Mouse (Mus musculus): Measurements from ENCODE around the gene Thoc6.

Gene Thoc6

DNA sequence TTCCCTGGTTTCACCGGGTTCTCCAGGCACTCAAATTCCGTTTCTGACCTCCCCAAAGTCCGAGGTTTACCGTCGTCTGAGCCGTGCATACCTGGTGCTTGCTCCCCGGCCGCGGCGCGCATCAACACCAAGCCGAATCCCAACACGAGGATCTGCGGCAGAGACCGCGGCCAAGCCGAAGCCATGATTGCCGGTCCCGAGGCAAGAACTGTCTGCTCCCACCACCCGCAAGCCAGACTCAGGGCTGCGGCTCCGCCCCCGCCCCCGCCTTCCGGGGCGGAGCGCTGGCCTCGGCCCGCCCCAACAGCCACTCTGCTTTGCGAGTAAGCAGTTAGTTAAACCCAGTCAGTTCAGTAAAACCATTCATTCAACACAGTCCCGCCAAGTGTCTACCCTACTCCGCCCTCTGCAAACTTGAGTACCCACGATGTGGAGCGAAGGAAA lies 3.6 kb upstream of the Thoc6 start, which contains the start of gene Tnfrsf12a:
Gene Tnfrsf12a, minus strand, starts transcription at position 233 of the 444 bp plus-strand sequence.
- peak; percentile 90 for DNase-seq (ENCODE audit: low spot score)

DNA sequence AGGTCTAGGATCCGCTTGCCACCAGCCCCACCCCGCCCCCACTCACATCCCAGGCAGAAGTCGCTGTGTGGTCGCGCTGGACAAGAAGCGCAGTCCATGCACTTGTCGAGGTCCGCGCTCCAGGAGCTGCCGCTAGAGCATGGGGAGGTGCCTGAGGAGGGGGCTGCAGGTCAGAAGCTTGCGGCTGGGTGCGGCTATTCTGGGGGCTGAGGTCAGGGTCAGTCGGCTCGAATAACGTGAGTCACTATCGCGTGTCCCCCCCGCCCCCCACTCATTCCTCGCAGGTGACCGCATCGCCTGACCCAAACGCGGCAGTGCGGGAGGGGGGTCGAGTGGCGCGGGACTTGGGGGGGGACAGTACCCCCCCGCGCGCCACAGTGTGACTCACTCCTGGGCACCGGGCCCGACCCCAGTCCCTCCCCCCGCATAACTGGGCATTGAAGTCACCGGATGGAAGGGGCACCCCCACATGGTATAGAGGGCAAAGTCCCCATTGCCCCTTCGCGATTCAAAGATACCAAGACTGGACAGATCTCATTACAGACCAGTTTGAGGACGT lies 2.9 kb upstream of the Thoc6 start:
- DNase-seq (ENCODE audit: low spot score): peak; percentile 69

DNA sequence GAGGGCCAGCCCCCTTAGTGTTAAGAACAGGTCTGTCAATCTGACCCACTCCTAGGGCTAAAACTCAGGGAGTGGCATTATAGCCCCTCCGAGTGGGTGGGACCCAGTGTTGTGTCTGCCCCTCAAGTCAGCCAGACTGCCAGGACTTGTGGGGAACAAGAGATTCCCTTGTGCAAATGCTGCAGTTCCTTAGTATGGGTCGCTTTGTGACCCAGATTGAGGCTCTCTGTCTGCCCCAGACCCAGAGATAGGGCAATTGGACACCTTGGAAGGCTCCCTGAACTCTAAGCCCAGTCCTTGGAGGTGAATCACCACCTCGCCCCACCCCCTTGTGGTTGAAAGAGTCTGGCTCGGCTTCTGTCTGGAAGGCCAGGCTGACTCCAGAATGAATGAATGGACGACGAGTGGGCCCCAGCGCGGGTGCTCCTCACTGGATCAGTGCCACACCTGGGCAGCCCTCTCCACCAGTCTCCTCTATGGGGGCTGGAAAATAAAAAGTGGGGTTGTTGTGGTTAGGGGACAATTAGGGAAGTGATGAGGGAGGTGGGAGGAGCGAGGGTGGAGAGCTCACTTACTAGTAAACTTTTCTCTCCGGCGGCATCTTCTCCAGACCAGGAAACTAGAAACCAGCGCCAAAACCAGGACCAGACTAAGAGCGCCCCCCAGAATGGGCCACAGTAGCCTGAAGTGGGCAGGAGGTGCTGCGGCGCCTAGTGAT lies 2.0 kb upstream of the Thoc6 start:
- peak; percentile 81 for DNase-seq (ENCODE audit: low spot score)

DNA sequence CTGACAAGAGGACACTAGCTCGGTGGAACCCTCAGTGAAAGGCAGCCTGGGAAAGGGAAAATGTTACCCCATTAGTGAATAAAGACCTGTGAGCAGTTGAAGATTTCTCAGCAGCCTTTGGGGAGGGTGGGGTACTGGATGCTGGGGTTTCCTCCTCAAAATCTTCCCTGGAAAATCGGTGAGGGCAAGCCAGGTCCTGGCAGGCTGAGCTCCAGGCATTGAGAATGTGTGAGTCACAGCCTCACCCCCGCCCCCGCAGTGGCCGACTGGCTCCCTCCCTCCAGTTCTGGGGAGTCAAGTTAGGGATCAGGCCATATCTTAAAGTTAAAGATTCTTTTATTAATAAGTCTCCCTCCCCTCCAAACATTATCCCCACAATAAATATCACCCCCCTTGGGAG lies 1.4 kb upstream of the Thoc6 start:
- DNase-seq (ENCODE audit: low spot score): peak; percentile 49

DNA sequence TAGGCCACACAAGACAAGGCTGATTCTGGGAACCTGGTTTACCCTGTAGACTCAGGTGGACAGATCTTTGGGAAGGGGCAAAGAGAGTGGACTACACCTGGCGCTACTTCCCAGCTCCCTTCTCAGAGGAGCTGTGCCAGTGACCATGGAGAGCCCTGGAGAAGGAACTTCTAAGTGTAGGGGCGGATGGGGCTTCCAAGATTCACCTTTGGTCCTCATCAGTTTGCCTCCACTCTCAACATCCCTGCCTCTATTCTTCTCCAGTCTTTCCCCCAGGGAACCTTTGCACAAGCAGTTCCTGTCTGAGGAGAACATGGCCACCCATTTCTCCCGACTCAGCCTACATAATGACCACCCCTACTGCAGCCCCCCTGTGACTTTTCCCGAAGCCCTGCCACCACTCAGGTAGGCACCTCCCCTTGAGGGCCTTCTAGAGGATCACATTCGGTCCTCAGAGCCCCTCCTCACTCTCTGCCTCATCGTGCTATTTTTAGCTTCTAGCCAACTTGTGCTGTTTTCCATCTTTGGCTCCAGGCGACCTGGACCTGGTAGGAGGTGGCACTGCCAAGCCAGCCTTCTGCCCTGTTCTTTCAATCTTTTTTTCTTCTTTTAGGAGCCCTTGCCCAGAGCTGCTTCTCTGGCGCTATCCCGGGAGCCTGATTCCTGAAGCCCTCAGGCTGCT lies 730 bp upstream of the Thoc6 start:
- DNase-seq (ENCODE audit: low spot score): peak; percentile 67

DNA sequence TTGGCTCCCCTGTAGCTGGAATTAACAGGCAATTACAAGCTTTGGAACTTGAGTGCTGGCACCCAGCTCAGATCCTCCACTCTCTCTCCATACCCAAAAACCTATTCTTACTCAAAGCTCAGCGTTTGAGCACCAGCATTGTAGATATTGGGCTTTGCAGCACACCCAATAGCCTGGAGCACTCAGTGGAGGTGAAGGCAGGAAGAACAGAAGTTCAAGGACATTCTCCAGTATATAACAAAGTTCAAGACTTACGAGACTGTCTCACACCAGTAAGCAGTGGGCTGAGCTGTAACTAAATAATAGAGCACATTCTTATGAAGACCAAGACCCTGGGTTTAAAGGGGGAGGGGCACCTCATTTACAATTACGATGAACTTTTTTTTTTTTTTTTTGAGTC lies 921 bp downstream of the Thoc6 start:
- DNase-seq (ENCODE audit: low spot score): no peak

DNA sequence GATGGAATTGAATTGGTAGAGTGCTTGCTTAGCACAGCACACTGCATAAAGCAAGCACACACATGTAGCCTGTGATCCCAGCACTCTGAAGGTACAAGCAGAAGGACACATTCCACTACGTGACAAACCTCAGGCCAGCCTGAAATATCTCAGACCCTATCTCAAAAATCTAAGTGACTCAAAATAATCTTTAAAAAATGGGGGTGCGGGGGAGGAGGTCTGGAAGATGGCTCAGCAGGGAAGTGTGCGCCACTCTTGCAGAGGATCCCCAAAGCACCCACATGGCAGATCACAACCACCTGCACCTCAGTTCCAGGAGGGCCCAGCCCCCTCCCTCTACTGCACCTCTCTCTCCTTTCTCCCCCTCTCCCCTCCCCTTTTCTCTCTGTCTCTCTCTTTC lies 2.2 kb downstream of the Thoc6 start:
- no peak for DNase-seq (ENCODE audit: low spot score)

DNA sequence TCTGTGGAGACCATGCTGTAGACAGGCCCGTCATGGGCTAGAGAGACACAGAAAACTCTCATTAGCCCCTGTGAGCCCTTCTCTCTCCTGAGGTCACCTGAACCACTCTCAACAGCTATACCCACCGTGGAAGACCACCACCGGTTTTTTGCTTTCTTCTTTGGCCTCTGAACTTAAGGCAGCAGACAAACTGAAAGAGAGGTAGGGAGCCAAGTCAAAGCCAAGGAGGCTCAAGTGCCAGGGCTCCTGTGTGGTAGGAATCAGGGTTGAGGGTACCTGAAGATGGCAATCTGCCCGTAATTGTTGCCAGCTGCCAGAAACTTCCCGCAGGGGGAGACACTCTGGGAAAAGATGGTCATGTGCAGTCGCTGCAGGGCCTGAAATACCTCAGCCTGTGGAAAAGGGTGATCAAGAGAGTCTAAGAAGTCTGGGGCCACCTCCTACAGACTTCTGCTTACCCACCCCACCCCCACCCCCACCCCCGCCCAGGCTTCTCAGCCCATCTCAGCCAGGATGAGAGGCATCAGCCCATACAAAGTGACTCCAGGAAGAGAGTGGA lies 3.1 kb downstream of the Thoc6 start:
- no peak for DNase-seq (ENCODE audit: low spot score)

DNA sequence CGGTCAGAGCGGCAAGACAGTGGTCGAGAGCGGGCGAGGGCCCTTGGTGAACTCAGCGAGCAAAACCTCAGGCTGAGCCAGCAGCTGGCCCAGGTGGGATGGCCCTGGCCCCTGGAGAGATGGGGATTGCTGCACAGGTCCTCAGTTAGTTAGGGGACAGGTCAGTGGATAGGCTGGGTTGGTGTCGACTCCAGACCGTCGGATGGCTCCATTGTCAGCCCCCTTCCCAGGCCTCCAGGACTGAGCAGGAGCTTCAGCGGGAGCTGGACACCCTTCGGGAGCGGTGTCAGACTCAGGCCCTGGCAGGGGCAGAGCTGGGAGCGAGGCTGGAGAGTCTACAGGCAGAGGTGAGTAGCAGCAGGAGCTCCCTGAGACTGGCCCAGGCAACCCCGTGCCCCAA lies 8.2 kb downstream of the Thoc6 start:
- DNase-seq (ENCODE audit: low spot score): no peak

DNA sequence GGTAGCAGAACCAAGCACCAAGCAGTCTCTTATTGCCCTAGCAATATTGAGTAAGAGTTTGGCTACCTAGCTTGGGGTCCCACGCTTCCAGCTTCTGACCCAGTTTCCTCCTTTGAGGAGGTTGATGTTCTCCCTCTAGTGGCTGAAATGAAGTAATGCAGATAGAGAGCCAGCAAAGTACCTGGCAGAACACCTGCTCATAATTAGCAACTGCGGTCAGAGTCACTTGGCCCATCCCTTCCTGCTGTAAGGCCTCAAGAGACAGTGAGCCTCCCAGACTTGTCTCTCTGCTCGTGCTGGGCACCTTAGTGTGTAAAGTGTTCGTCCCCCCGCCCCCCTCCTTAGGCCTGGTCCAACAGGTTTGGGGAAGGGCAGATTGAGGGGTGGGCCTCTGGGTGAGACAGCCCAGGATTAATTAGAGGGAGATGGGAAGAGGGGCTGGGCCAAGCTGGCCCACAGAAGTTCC lies 9.1 kb downstream of the Thoc6 start:
- peak; percentile 51 for DNase-seq (ENCODE audit: low spot score)

DNA sequence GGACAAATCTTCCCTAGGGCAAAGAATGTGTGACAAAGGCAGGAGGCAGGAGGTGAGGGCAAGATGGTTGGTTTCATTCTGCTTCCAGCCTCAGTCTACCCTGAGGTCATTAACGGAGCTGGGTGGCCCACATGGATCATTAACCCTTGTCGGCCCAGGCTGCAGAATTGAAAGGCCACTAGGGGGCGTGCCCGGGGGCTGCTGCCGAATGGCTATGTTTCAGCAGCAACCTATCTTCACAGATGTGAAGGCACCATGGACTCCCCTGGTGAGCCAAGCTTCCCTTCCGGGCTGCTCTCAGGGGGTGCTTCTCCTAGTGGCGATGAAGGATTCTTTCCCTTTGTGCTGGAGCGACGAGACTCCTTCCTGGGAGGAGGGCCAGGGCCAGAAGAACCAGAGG lies 12.2 kb downstream of the Thoc6 start:
- DNase-seq (ENCODE audit: low spot score): no peak

DNA sequence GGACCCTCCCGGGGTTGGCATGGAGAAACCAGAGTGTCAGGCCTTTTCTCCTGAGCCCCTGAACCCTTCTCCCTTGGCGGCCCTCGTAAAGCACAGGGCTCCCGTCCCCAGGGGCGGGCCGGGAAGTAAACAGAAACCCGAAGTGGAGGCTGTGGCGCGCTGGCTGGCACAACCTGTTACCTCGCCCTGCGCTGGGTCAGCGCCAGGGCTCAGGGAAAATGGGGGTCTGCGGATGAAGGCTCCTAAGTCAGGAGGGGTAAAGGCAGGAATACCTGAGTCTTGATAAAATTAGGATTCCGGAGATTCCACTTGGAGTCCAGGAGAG lies 12.8 kb downstream of the Thoc6 start:
- DNase-seq (ENCODE audit: low spot score): no peak

DNA sequence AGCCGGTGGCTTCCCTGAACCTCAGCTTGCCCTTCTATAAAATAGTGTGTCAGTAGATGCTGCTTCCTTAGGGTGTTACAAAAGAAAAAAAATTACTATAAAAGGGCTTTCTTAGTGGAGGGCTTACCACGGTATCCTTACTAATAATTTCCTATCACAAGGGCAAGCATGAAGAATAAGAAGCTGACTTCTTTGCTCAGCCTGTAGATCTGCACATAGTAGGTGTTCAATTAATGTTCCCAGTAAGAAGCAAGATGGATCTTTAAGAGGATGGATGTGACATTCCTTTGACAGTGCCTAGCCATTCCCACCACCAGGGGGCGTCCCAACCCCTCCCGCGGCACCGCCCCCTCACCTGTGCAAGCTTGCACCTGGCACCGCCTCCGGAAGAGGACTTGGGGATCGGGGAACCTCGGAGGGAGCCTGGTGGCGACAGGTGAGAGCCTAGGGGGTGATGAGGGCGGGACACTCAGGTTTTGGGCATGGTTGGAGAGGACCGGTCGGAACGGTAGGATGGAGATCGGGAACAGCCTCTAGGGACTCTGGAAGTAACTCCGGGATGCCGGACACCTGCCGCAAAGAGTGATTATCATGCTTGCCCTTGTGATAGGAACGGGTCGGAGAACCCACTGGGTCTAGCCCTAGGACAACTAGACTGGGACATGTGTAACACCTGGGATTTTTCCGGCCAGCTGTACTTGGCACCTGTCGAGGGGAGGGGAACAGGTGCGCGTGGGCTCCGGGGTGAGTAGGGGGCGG lies 13.4 kb downstream of the Thoc6 start, which contains the start of gene Bicdl2:
Gene Bicdl2, plus strand, starts transcription at position 390 of the 759 bp plus-strand sequence.
- no peak for DNase-seq (ENCODE audit: low spot score)

DNA sequence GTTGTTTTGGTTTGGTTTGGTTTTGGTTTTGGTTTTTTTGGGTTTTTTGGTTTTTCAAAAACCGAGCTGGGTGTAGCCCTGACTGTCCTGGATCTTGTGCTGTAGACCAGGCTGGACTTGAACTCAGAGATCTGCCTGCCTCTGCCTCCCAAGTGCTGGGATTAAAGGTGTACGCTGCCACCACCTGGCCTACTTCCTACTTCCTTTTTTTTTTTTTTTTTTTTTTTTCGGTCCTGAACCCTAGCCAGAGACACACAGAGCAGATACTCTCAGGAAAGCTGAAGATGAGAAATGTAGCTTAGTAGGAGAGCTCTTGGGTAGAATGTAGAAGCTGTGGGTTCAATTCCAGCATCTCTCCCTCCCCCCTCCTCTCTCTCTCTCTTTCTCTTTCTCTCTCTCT lies 15.2 kb downstream of the Thoc6 start:
- DNase-seq (ENCODE audit: low spot score): no peak

DNA sequence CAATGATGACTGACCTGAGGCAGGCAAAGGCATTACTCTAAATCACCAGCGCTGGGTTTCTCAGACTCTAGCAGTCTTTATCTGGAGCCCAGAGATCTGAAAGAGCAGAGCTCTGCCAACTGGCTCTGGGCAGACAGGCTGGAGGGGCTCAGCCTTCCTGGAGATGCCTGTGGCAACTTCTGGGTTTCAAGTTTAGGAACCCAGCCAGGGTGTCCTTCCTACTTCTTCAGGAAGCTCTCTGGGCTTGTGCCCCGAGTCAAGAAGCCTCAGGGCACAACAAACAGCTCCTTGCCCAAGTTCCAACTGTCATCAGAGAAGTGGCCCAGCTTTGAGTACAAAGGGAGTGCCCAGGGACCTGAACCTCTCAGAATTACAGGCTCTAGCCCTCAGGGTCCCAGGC lies 19.3 kb downstream of the Thoc6 start:
- DNase-seq (ENCODE audit: low spot score): no peak

DNA sequence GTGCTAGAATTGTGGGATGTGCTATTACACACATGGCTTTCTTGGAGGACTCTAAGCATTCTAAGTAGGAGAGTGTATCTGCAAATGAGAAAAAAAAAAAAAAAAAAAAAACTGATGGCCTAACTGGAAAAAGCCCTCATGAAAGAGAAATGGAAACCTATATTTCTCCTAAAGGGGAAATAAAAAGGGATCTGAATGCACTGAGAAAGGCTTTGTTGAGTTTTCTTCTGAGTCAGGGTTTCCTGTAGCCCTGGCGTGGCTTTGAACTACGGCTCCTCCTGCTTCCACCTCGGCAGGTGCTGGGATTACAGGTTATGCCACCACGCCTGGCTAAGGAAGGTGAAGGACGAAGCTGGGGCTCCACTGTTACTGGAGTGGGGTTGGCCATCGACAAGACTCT lies 19.7 kb downstream of the Thoc6 start:
- DNase-seq (ENCODE audit: low spot score): no peak

DNA sequence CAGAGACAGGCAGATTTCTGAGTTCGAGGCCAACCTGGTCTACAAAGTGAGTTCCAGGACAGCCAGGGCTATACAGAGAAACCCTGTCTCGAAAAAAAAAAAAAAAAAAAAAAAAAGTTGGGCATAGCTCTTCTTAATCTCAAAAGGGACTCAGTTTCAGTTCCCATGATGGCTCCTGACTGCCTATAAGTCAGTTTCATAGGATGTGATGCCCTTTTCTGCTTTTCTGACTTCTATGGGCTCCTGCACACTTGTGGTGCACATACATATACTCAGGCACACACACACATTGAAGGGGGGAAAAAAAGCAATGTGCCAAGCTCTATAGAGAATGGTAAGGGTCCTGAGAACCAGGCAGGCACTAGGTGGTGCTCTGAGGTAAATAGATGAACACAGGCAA lies 20.4 kb downstream of the Thoc6 start:
- peak; percentile 30 for DNase-seq (ENCODE audit: low spot score)

DNA sequence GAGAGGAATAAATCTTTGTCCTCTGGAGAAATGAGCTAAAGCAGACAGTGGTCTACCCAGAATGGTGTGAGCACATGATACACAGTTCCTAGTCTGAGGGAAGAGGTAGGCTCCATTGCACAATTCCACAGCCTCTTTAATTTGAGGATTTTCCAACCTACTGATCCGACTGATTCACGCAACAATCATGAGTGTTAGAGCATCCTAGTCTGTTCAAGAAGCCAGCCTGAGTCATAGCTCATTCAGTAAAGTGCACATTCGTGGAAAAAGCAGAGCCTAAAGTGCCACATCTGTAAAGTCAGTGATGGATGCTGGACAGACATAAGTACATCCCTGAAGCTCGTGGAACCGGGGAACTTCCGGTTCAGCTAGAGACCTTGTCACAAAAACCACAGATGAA lies 22.3 kb downstream of the Thoc6 start:
- DNase-seq (ENCODE audit: low spot score): no peak

DNA sequence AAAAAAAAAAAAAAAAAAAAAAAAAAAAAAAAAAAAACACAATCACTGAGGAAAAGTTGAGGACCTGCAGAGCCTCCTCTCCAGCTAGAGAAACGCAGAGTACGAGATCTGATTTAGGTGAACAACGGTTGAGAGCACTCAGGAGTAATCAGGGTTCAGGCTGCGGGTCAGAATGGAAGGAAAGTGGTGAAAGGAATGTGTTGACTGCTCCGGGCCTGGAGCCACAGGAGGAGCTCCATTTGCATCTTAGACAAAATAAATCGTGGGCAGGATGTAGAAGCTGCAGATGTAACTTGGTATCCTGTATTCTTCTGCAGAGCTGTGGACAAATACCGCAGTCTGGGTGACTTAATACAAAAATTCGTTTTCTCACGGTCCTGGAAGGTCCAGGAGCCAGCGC lies 27.8 kb downstream of the Thoc6 start:
- DNase-seq (ENCODE audit: low spot score): no peak

DNA sequence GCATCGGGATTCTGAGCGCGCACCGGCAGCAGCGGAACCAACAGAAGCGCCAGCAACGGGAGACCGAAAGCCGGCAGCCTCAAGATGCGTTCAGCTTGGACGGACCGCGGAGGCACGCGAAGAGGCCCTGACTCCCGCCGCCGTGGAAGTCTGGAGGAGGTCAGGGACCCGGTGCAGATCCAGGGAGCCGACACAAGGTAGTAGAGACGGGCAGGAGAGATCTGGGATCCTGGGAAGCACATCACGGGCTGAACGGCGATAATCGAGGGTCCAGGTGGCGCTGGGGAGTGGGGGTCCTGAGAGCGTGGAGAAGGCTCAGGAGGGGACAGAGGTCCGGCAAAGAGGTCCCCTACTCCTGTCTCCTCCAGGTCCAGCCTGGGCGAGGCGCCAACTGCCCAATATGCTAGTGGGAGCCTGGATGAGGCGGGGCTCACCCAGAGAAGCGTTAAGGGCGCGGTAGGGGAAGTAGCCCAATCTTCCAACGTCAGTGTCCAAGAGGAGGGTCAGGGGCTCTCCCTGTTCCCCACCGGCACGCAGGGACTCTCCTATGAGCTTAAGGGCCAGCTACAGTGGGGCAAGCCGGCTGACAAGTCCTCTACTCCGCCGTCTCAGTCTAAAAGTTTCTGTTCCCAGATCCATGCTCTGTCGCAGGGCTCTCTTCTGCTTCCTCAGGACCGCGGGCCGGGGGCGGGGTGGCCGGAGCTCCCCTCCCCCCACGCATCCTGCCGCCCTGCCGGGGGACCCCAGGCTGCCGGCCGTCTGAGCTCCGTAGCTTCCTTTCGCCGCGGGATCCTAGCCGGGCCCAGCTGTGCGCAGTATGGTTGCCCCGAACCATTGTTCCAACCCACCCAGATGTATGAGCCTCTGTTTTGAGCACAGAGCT lies 28.8 kb downstream of the Thoc6 start, which contains the start of gene Mmp25:
Gene Mmp25, minus strand, starts transcription at position 665 of the 883 bp plus-strand sequence.
- no peak for DNase-seq (ENCODE audit: low spot score)

DNA sequence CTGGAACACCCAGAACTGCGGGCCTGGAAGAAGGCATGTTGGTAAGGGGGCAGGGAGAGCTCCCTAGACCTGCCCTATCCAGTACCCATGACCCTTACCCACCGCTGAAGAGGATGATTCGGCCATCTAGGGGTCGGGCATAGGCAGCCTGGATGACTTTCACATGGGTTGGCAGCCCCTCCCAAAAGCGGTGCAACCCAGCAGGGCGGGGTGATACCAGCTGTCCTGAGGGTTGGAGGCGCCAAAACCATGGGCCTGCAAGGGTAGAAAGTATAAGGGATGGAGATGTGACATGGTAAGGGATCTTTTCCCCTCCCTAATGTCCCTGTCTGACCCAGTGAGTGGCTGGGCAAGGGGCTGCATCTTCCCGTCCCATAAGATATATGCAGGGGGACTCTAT lies 42.4 kb downstream of the Thoc6 start:
- DNase-seq (ENCODE audit: low spot score): no peak

Measured in MN1 (cell line).